Mouse (Mus musculus): Measurements from ENCODE around the gene Dab2ip.

Dab2ip gene

DNA sequence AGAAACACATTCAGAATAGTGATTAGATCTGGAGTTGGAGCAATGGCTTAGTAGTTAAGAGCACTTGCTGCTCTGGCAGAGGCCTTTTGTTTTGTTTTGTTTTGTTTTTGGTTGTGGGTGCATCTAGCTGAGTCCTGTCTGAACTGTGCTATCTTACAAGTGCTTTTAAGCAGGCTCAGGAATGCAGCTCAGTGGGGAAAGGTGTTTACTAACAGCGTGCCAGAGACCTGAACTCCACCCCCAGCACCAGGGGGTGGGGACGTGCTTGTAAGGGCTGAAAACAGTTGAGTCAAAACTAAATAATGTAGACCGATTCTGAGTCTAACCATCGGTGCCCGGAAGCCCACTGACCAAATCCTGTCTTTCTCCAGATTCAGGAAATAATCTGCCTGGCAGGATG is 37.7 kb downstream of the Dab2ip start:
- no peak for DNase-seq

DNA sequence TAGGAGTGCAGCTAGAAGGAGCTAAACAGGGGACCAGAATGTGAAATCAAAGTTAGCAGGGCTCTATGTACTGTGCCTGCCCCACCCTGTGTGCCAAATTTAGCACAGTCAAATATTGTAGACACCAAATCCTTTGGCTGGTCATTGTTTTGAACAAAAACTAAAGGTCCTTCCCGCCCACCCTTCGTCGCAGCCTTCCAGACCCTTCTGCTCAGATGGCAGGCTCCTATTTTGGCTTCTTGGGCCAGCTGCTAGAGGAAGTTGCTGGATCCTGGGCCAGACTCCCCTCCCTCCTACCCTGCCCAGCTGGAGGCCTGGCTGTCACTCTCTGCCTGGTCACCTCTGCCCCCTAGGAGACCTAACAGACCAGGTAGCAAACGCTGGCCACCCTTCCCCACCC is 38.7 kb downstream of the Dab2ip start:
- DNase-seq: no peak

- DNase-seq: peak in 1 of 2 experiments; percentile 47
Observed at GRCm38 (mm10) chr2:35598819-35599218, 40.8 kb downstream of the Dab2ip start.

- DNase-seq: no peak
Observed at GRCm38 (mm10) chr2:35601665-35602064, 43.6 kb downstream of the Dab2ip start.

GRCm38 (mm10) chr2:35607476-35607875 is 49.4 kb downstream of the Dab2ip start:
- DNase-seq: no peak

GRCm38 (mm10) chr2:35608856-35609255 is 50.8 kb downstream of the Dab2ip start:
- no peak for DNase-seq

DNA sequence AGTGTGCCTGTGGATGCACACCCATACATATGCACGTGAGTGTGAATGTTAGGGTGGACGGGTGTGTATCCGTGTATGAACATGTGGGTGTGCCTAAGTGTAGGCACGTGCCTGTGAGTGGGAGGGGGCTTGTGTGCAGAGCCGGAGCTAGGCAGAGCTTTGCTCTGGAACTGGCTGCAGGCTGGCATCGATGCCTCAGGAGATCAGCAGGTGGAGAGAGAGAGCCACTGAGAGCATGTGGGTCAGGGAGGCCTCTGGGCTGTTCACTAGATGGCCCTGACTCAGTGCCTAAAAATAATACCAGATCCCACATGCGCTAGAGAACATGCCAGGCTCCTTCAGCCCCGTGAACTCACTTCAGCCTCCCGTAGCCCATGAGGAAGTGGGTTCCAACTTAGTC is 51.3 kb downstream of the Dab2ip start:
- peak; percentile 78 to 79 for DNase-seq

DNA sequence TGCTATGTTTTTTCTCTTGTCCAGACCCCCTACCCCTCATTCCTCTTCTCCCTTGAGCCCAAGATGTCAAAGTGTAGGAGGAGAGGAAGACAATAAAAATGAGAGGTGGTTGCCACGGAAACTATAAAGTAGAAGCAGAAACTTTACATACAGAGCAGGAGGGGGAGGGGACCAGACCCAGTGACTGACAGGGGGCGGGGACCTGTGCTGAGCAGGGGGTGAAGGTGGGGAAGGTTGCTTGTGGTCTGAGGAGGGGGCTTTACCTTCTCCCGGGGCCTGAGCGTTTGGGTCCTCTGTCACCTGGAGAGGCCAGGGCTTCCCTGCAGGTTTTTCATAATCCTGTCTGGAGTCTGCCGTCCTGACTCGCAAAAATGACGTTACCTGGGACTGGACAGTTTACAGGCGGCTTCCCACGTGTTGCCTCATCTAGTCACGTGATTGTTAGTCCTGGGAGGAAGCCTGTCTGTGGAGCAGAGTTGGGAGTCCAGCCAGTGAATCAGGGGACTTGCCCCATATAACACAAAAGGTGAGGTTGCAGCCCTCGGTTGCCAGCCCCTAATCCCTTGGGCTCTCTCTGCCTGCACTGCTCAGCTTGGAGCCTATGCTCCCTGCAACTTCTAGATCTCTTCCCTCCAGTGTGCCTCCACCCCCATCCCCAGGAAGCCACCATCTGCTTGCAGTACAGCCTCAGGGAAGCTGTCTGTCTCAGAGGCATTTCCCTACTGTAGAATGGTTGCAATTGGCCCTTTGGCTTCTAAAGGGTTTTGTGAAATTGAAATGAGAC is 52.3 kb downstream of the Dab2ip start:
- DNase-seq: peak; percentile 51 to 63

DNA sequence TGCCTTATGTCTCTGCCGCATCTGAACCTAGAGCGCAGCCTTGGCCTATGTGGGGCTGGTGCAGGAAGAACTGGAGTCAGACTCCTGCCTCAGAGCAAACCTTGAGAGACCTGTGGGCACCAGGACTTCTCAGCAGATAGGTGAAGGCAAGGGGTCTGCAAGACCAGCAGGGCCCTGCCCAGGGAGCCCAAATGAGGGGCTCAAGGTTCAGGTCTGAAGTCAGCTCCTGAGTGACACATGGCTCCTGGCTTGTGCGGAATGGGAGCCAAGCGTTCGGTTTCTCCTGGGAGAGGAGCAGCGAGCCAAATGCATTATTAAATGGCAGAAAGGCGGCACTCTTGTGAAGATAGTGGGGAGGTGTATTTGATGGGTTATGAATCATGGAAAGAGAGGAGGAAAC is 52.9 kb downstream of the Dab2ip start:
- DNase-seq: peak in 1 of 2 experiments; percentile 53

DNA sequence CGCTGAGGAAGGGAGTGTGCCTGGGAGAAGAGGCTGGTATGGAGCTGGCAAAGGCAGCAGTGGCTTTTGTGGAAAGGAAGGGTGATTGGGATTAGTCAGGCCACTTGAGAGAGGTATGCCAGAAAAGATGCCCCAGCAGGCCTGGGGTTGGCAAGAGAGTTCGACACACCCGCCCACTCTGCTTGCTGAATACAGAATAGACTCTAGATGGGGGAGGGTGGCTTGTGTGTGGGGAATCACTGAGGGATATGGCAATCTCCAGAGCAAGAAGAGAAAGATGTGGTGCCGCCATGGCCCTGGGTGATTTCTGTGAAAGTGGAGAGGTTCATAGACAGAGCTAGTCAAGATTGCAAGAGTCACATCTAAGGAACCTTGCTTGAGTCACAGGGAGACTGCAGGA is 53.6 kb downstream of the Dab2ip start:
- no peak for DNase-seq

- DNase-seq: no peak
Observed at GRCm38 (mm10) chr2:35612297-35612696, 54.2 kb downstream of the Dab2ip start.

DNA sequence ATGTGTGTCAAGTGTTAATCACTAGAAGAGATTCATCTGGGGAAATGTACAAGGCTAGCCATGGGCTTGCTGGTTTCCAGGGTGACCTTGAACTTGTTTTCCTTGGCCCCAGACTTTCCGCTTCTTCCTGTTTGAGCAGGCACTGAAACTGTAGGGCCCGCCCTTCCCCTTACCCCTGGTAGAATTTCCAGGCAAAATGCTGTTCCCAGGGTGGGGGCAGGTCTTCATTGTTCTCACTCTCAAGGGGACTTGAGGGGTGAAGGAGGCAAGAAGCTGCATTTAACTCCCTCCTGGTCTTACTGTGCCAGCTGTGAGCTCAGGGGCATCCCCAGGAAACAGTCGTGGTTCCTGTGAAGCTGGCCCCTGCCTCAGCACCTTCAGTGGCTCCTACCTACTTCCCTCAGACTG is 55.9 kb downstream of the Dab2ip start:
- no peak for DNase-seq

- no peak for DNase-seq
Observed at GRCm38 (mm10) chr2:35614411-35614810, 56.3 kb downstream of the Dab2ip start.

GRCm38 (mm10) chr2:35615366-35615765 is 57.3 kb downstream of the Dab2ip start:
- no peak for DNase-seq

DNA sequence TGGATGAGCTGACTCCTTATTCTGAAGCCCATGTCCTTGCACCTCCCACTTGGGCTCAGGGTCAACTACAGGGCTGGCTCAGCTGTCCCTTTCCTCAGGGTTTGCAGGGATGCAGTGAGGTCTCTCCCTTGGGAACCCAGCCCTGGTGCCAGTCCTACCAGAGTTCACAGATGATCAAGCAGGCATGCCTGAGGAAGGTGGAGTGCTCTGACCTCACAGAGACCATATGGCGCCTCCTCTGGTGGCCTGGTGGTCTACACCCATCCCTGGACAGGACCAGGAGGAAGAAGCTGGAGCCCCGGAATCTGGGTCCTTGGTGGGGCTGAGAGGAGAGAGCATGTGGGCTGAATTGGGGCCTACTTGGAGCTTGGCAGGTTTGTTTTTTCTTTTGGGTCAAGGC is 57.9 kb downstream of the Dab2ip start:
- peak; percentile 43 to 45 for DNase-seq

GRCm38 (mm10) chr2:35616891-35617658 is 59.0 kb downstream of the Dab2ip start:
- no peak for DNase-seq

DNA sequence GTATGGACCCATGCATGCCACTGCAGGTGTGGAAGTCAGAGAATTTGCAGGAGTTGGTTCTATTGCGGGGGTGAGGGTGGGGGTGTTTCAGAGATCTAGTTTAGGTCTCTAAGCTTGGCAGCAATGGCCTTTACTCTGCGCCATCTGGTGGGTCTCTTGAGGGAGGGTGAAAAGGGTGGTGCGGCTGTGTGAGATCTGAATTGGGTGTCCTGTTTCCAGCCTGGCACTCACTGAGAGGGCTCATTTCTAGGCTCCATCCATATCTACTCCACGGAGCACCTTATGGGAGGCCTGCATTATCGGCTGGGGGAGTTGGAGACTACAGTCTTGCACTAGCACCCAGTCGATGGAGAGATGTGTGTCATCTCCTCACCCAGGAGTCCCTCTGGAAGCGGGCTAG is 60.9 kb downstream of the Dab2ip start:
- no peak for DNase-seq

DNA sequence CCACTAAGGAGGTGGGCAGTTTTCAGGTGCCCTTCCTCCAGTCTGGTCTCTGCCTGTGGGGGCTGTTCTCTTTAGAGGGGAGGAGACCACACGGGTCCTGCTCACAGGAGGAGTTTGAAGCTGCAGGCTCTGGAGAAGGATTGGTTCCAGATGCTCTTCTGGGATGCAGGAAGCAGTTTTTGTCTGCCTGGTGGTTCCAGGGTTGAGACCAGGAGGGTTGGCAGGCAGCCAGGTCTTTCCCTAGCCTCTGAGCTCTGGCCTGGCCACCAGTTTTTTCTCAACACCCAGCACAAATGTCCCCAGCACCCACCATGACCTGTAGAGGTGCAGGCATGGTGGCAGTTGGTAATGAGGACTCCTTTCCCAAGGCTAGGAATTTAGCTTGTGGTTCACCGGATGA is 61.5 kb downstream of the Dab2ip start:
- peak; percentile 48 to 54 for DNase-seq

DNA sequence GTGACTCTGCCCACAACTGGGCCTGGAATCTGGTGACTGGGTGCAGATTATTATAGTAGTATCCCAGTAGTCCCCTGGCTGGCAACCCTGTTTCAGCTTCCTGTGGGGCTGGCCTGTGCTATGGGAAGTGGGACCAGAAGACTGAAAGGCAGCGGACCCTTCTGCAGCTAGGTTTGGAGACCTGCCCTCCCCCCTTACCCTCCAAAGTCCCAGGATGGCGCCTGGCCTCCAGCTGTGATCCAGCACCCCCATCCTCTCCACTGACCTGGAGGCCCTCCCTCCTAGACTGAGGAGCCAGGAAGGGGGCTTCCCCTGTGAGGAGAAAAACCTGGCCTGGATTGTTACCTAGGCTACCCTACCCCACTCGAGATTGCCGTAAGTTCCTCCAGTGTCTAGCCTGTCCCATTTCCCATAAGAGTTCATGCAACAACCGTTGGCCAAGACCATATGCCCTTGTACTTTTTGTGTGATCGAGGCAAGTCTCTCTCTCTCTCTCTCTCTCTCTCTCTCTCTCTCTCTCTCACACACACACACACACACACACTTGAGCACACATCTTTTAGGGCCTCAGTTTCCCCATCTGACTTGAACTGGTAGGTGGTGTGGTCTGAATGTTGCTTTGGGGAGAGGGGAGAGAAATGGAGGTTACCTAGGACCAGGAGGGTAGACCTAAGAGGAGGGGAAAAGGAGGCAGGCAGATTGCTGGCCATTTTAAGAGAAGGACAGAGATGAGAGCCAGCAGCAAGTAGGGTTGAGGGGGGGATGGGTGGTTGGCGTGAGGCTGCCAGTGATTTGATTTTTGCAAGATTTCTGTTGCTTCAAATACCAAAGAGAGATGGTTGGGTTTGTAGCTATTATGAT is 62.5 kb downstream of the Dab2ip start:
- DNase-seq: no peak

DNA sequence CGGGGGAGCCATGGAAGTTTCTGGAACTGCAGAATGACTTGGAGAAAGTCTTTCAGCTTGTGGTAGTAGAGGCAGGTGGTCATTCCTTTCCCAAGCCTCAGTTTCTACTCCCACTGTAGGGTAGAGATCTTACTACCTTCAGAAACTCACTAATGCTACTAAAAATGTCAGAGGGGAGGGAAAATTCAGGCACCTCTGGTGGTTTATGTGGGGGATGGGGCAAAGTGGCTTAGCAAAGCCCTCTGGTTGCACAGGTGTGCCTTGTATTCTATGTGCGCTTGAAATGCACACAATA is 63.1 kb downstream of the Dab2ip start:
- no peak for DNase-seq

GRCm38 (mm10) chr2:35621796-35622195 is 63.7 kb downstream of the Dab2ip start:
- peak; percentile 85 to 93 for DNase-seq

GRCm38 (mm10) chr2:35622261-35623103 is 64.4 kb downstream of the Dab2ip start:
- DNase-seq: peak; percentile 56 to 64

DNA sequence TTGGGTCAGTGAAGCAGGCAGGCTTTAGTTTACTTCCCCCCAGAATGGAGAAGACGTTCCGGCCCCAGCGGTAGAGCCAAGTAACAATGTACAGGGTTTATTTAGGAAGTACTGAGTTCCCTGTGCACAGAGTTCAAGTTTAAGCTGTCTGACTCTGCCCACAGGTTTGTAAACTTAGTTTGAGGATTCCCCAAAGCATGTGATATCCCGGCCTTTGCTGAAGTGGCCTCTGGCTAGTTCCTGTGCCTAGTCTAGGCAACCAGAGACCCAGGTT is 65.0 kb downstream of the Dab2ip start:
- DNase-seq: no peak

Measured in cerebellum, postnatal 36 days (tissue).